Mouse (Mus musculus): ENCODE results near the gene Schip1. TPM values are rescaled to one million over a fixed set of nuclear protein-coding genes. Genes with fewer than 3 reads are reported as not detected.

Gene Schip1
- polyA plus RNA-seq, 1 experiment: 5.0 TPM

DNA sequence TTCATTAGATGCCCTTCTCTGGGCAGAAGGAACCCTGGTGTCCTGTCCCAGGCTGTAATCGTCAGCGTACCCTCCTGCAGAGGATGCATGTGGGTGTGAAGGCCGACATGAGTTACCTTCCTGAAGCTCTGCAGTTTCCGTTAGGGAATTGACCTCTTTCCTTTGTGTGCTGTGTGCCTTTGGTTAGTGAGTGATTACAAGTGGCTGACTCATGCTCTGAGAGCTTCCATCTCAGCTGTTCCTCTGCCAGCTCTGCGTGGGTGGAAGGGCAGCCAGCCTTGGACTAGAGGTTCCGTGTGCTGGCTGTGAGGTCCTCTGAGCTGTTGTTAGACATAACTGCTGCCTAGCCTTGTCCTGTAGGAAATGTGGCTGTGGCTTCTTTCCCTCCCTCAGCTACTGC lies 444.0 kb downstream of the Schip1 start:
- DNase-seq (ENCODE audit: low read depth): peak; percentile 54

- no peak for DNase-seq (ENCODE audit: low read depth)
Measured at GRCm38 (mm10) chr3:68510872-68511271, 446.3 kb downstream of the Schip1 start.

GRCm38 (mm10) chr3:68511744-68512143 lies 447.1 kb downstream of the Schip1 start:
- DNase-seq (ENCODE audit: low read depth): no peak

DNA sequence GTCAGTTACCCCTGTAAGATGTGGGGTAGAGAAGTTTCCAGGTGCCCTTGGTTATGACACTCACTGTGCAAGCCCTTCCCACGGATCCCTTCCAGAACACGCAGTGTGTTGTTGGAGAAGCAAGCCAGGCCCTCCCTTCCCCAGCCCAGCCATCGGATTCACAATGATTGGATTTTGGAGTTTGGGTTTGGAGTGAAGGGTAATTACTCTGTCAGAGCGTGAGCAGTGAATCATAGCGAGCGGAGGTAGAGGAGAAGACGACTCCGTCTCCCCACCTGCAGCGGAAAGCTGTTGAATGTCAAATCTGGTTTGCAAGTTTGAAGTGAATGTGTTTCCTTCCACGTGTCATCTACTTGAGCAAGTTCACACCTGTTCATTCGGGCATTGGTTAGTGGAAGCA lies 447.7 kb downstream of the Schip1 start:
- DNase-seq (ENCODE audit: low read depth): no peak

DNA sequence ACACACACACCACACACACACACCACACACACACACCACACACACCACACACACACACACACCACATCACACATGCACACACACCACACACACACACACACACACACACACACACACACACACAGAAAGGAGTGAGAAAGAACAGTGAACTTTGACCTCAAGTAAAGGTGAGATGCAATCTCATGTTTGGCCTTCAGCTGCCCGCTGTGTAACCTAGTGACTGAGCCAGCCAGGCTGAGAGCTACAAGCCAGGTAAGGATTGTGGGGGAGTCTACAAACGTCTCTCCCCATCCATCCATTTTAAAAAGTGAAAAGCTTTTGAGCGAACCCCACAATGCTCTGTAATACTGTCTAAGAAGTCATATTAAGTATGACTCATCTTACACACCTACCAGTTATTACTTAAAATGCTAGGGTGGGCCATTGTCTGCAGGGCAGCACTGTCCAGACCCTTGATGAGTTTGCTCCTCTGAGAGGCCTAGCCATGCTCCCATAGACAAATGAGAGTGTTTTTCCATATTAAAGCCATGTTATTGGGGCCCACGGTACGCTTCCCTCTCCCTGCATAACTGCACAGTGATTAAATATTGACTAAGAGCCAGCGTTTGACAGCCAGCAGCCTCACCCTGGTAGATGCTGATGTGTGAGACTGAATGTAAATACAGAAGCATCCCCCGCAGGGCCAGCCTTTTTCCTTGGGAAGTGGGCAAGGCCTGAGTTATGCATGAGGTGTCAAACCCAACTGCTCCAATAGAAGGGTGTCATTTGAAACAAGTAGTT lies 448.9 kb downstream of the Schip1 start:
- DNase-seq (ENCODE audit: low read depth): no peak

GRCm38 (mm10) chr3:68514120-68514497 lies 449.5 kb downstream of the Schip1 start:
- no peak for DNase-seq (ENCODE audit: low read depth)

- DNase-seq (ENCODE audit: low read depth): no peak
Measured at GRCm38 (mm10) chr3:68514717-68515116, 450.1 kb downstream of the Schip1 start.

DNA sequence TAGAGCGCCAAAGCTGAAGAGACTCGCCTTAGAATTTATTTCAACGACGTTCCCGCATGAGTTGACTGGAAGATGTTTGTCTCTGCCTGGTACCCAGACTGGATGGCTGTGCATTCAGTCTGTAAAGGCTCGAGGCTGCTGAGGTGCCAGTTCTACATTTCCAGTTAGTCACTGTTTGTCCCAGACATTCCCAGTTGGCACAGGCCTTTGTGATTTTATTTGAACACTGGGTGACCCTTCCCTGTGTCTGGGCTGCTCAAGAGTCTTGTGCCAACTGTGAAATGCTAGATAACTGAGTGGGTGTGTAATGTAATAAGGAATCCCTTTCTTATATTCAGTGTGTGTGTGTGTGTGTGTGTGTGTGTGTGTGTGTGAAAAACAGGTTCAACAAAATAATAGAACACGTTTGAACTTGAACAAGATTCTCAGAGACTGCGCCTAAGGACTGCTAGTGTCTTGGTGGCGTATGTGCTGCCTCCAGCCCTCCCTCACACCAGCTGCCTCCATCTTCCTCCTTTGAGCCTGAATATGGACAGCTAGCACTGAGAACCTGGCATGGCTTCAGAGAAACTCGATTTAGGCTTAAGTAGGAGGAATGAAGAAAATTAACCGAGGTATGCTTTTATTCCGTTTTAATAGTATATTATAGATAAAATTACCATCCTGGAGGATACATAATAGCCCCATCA lies 451.9 kb downstream of the Schip1 start:
- no peak for DNase-seq (ENCODE audit: low read depth)

- DNase-seq (ENCODE audit: low read depth): no peak
Measured at GRCm38 (mm10) chr3:68517236-68517635, 452.6 kb downstream of the Schip1 start.

DNA sequence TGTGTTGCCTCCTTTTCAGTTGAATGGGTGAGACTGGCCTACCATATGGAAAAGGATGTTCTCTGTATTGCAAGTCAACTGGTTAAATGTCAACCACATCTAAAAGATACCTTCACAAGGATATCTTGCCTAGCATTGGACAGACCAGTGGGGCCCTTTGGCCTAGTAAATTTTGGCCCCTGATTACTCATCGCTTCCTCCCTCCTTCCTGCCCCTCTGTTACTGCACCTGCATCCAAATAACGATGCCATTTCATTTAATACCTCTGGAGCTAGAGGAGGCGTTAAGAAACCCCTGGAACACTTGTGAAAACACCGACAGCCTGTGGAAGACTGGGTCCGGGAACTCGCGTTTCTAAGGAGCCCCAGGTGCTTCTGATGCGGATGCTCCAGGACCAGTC lies 453.4 kb downstream of the Schip1 start:
- DNase-seq (ENCODE audit: low read depth): no peak

DNA sequence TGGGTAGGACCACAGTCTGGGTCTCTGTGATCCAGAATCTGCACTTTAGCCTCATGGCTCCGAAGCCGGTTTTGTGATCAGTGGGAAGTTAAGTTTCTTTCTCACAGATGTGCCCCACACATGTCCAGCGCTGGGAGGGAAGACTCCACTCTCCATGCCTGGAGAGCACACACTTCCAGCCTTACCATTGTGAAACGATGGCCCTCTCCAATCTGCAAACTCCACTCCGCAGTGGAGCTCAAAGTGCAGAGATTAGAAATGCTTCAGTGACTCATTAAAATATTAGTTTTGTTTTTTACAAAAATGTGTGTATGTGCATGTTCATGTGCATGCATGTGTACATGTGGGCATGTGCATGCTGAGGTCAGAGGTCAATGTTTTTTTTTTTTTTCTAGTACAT lies 454.0 kb downstream of the Schip1 start:
- DNase-seq (ENCODE audit: low read depth): no peak

GRCm38 (mm10) chr3:68525361-68525878 lies 460.8 kb downstream of the Schip1 start:
- no peak for DNase-seq (ENCODE audit: low read depth)

DNA sequence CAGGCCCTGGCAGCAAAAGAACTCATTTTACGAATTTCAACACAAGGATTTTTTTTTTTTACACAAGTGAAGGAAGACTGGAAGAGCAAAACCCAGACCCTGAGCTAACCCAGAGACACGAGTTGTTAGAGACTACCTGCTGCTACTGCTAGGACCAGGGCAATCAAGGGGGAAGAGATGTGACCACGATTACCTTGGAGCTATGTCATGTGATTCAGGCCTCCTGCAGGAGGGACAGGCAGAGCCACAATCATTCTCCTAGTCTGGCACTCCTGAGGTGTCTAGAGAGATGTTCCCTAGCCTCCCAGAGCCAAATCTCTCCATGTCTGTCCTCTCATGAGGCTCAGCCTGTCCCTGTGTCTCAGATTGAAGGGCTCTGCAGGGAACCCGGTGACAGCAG lies 461.8 kb downstream of the Schip1 start:
- no peak for DNase-seq (ENCODE audit: low read depth)

DNA sequence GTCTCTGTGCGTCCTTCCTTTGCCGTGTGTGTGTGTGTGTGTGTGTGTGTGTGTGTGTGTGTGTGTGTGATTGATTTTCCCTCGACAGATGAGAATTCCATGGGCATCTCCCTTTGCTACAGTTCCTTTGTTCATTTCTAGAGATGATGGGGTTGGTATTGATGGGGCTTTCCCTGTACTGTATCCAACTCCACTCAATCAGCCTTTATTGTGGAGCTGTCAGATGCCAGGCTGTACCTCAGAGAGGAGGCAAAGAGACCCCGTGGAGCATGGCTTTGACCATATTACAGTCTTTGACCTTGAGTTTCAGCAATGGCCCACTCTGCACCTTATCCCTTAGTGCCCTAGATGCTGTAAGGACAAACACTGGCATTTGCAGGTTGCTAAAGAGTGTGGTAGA lies 462.6 kb downstream of the Schip1 start:
- no peak for DNase-seq (ENCODE audit: low read depth)

GRCm38 (mm10) chr3:68531908-68532307 lies 467.3 kb downstream of the Schip1 start:
- DNase-seq (ENCODE audit: low read depth): no peak

DNA sequence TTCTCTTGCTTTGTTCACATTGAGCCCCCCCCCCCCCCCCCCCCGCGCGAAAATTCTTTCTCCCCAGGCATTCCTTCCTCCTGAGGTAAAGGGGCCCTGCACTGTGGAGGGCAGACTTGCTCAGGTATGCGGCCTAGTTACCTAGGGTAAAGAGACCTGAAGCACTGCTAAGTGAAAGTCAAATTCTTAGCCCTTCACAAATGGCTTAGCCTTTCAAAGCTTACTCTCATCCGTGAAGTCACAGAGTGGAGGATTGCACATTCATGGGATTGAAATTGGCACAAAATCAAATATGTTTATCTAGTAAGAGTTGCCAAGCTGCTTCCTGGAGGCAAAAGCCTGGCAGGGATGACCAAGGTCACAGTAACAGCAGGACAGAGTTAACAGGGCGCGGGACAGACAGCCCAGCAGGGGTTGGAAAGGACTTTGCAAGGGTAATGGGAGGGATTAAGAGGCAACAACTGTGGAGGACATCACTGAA lies 470.0 kb downstream of the Schip1 start:
- DNase-seq (ENCODE audit: low read depth): no peak

DNA sequence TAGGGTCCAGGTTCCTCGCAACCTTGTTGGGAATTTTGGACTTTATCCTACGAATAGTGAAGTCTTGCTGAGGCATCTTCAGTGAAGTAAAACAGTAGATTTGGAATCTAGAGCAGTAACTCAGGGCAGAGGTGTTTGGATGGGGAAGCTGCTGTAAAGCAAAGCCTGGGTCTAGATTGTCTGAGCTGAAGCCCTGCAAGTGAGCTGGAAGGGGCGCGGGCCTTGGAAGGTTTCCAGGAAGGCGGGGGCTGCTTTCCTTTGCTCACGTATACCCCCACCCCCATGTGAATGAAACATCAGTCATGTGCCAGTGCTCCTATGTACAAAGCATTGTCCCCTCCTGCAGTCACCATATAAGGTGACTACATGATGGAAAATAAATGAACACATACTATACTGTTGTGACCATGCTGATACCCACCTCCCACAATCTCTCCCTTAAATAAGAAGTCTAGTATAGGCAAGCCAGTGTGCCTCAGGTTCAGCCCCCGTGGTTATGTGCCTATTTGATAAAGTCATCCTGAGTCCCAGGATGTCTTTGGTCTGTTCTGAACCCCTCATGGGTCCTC lies 470.6 kb downstream of the Schip1 start:
- no peak for DNase-seq (ENCODE audit: low read depth)

DNA sequence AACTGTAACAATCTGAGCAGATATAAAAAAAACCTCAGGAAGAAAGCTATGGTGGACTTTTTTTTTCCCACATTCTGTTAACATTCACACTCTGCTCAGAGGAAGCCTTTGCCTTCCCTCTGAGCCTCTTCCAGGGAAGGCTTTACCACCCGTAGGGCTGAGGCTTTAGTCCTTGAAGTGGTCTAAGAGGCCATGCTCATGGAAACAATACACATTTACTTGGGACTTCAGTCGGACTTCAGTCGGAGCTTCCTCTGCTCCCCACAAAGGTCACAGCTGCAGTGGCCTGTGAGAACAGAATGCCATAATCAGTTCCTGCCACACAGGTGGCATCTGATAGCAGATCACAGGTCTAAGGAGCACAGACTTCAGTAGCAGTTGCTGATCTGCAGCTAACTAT lies 471.5 kb downstream of the Schip1 start:
- no peak for DNase-seq (ENCODE audit: low read depth)

GRCm38 (mm10) chr3:68541688-68542087 lies 477.1 kb downstream of the Schip1 start:
- DNase-seq (ENCODE audit: low read depth): no peak

DNA sequence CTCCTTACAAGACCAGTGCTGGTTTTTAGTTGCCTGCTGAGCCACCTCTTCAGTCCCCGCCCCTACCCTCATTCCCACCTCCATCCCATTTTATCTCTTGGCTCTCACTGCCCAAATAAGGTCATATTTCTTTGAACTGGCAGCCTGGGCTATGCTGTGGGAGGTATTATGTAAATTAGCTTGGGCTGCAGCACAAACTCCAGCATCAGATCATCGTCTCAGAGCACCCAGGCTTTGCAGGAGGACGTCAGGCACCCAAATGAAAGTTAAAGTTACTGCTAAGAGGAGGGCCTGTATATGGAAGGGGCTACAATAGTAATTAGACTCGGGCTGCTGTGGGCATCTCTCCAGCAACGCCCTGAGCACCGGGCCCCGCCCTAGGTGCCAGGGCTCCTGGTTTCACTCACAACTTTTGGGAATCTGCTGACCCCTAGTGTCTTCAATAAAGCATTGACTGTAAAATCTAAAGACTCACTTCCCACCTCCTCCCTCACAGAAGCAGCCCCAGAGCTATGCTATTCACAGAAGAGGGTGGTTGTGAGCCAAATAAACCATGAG lies 478.4 kb downstream of the Schip1 start:
- DNase-seq (ENCODE audit: low read depth): no peak

DNA sequence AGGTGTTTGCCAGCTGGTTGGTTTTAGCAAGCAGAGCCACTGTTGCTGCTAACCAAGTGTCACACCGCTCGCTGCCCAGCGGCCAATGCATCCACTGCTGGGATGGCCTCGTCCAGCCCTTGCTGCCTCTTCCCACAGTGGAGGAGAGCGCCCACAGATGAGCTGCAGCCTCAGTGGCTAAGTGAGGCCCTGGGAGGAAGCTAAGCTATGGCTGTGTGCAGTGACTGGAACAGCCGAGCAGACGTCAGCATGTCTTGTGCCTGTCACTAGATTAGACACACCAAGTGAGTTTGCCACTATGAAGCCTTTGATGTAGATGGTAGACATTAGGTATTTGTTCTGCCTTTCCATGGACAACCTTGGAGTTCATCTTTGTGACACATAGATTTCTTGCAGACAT lies 480.2 kb downstream of the Schip1 start:
- no peak for DNase-seq (ENCODE audit: low read depth)

GRCm38 (mm10) chr3:68545898-68546297 lies 481.3 kb downstream of the Schip1 start:
- DNase-seq (ENCODE audit: low read depth): no peak

Data from gonadal fat pad, adult 2 months (tissue).